Mouse (Mus musculus) forebrain, embryonic 14.5 days (tissue): ENCODE results near the gene Asxl2. TPM values are rescaled to one million over a fixed set of nuclear protein-coding genes. Genes with fewer than 3 reads are reported as not detected.

Experiments
- ATAC-seq: fragments of 200-750 bp; cut with Nextera tagmentation; 2 replicates; pipeline ENCODE4 v1.8.0; 2017; ENCODE audit warnings: mild to moderate bottlenecking, moderate library complexity
- DNase-seq: peaks from one replicate; pipeline ENCODE4 v3.0.0-alpha.2; 2015; ENCODE audit warnings: low spot score
- H3K27ac ChIP-seq: fragments of 300-500 bp; sonication (generic); 2 replicates; pipeline ENCODE4 v1.5.1; 2014; ENCODE audit warnings: low read depth, mild to moderate bottlenecking, control low read depth, low read length, moderate library complexity
- H3K27me3 ChIP-seq: fragments of 300-500 bp; sonication (generic); replicated peaks from 2 replicates; pipeline ENCODE4 v1.6.1; 2014; ENCODE audit warnings: low read length, control low read depth, mixed read lengths; ENCODE audit not compliant: control insufficient read depth, insufficient read depth
- H3K36me3 ChIP-seq: fragments of 300-500 bp; sonication (generic); 2 replicates; pipeline ENCODE4 v1.6.1; 2014; ENCODE audit warnings: low read length, control low read depth; ENCODE audit not compliant: control insufficient read depth, insufficient read depth
- H3K4me1 ChIP-seq: fragments of 300-500 bp; sonication (generic); 2 replicates; pipeline ENCODE4 v1.6.1; 2014; ENCODE audit warnings: antibody characterized with exemption, low read length, control low read depth; ENCODE audit not compliant: control insufficient read depth, insufficient read depth
- H3K4me2 ChIP-seq: fragments of 300-500 bp; sonication (generic); 2 replicates; pipeline ENCODE4 v1.6.1; 2014; ENCODE audit warnings: mild to moderate bottlenecking, control low read depth, low read length
- H3K4me3 ChIP-seq: fragments of 300-500 bp; sonication (generic); 2 replicates; pipeline ENCODE4 v1.5.1; 2014; ENCODE audit warnings: low read depth, low read length, control low read depth
- H3K9ac ChIP-seq: fragments of 300-500 bp; sonication (generic); 2 replicates; pipeline ENCODE4 v1.6.1; 2014; ENCODE audit warnings: mild to moderate bottlenecking, low read length, control low read depth, moderate library complexity
- H3K9me3 ChIP-seq: fragments of 300-500 bp; sonication (generic); replicated peaks from 2 replicates; pipeline ENCODE4 v1.6.1; 2016; ENCODE audit warnings: low read length, control low read depth, mixed read lengths; ENCODE audit not compliant: control insufficient read depth
- WGBS: fragments of 180-500 bp; shearing (Covaris S2); extraction: QIAGEN DNeasy Blood & Tissue Kit; methylation state at CpG from one replicate; pipeline ENCODE4 v1.1.7; 2014; 5-methylcytosine and 5-hydroxymethylcytosine counted together
- polyA plus RNA-seq: library from polyadenylated mRNA; unstranded; fragments of >200 nt; fragmentation: Nextera tagmentation; extraction: Ambion mirVana; gene quantifications from 2 replicates; pipeline ENCODE4 v1.2.1, GENCODE M21; 2014

The Asxl2 gene
- polyA plus RNA-seq, 1 experiment from 2014 or later, result 8.9 TPM

GRCm38 (mm10) chr12:3433736-3434135 lies 7.1 kb downstream of the Asxl2 start:
- Histone ChIP-seq H3K27ac (no peak overlapping the region), H3K4me1 (no peaks in the 10 kb centered on the region), H3K9ac (no peak overlapping the region), H3K4me3 (no peak overlapping the region), H3K36me3 (no peaks in the 10 kb centered on the region), H3K4me2 (no peak overlapping the region), H3K27me3 (no peaks in the 10 kb centered on the region), H3K9me3 (no peaks in the 10 kb centered on the region)
- DNase-seq, result no peak
- WGBS, result 68% methylated on average over 1 of the region's 1 CpGs
- ATAC-seq, result no peak

- Histone ChIP-seq H3K4me1 (no peaks in the 10 kb centered on the region), H3K4me2 (no peak overlapping the region), H3K4me3 (no peak overlapping the region), H3K9ac (no peak overlapping the region), H3K27me3 (no peaks in the 10 kb centered on the region), H3K36me3 (no peaks in the 10 kb centered on the region), H3K9me3 (no peaks in the 10 kb centered on the region), H3K27ac (no peak overlapping the region)
- no peak for ATAC-seq
- no peak for DNase-seq
- WGBS, result 93% methylated on average over 5 of the region's 5 CpGs
These were observed 9.8 kb downstream of the Asxl2 start for GRCm38 (mm10) chr12:3436446-3436845.

- Histone ChIP-seq H3K4me3 (no peak overlapping the region), H3K36me3 (no peaks in the 10 kb centered on the region), H3K9ac (no peak overlapping the region), H3K4me2 (no peak overlapping the region), H3K27ac (no peak overlapping the region), H3K9me3 (no peaks in the 10 kb centered on the region), H3K27me3 (no peaks in the 10 kb centered on the region), H3K4me1 (no peaks in the 10 kb centered on the region)
- DNase-seq, result peak; percentile 3
- WGBS, result 92% methylated on average over 1 of the region's 1 CpGs
- no peak for ATAC-seq
These were observed 11.2 kb downstream of the Asxl2 start for GRCm38 (mm10) chr12:3437815-3438214.

GRCm38 (mm10) chr12:3440916-3441315 lies 14.3 kb downstream of the Asxl2 start:
- no peak overlapping the region for H3K4me2 ChIP-seq
- WGBS, result 90% methylated on average over 2 of the region's 2 CpGs
- no peak overlapping the region for H3K27ac ChIP-seq
- 0 out of 2 replicates have a peak, but pooled peaks cover 3% of the 10 kb centered on the region for H3K36me3 ChIP-seq
- ATAC-seq (no peak), DNase-seq (no peak)
- no peak overlapping the region for H3K4me3 ChIP-seq
- H3K4me1 ChIP-seq, result no peaks in the 10 kb centered on the region
- H3K27me3 ChIP-seq, result no peaks in the 10 kb centered on the region
- no peak overlapping the region for H3K9ac ChIP-seq
- no peaks in the 10 kb centered on the region for H3K9me3 ChIP-seq

GRCm38 (mm10) chr12:3441361-3441760 lies 14.7 kb downstream of the Asxl2 start:
- DNase-seq (no peak), ATAC-seq (no peak)
- no peak overlapping the region for H3K4me3 ChIP-seq

GRCm38 (mm10) chr12:3453554-3453953 lies 26.9 kb downstream of the Asxl2 start:
- no peak overlapping the region for H3K4me2 ChIP-seq
- DNase-seq (no peak), ATAC-seq (no peak)
- H3K27ac ChIP-seq, result no peak overlapping the region
- 80% methylated on average over 3 of the region's 3 CpGs for WGBS
- H3K27me3 ChIP-seq, result no peaks in the 10 kb centered on the region
- H3K4me1 ChIP-seq, result no peaks in the 10 kb centered on the region
- H3K4me3 ChIP-seq, result no peak overlapping the region
- H3K9me3 ChIP-seq, result no peaks in the 10 kb centered on the region
- H3K9ac ChIP-seq, result no peak overlapping the region
- peaks cover 33% of the 10 kb centered on the region for H3K36me3 ChIP-seq

More at GRCm38 (mm10) chr12:3441361-3441760, 14.7 kb downstream of the Asxl2 start:
- Histone ChIP-seq H3K9me3 (no peaks in the 10 kb centered on the region), H3K4me2 (no peak overlapping the region), H3K27me3 (no peaks in the 10 kb centered on the region), H3K9ac (no peak overlapping the region), H3K4me1 (no peaks in the 10 kb centered on the region), H3K36me3 (0 out of 2 replicates have a peak, but pooled peaks cover 3% of the 10 kb centered on the region), H3K27ac (no peak overlapping the region)
- WGBS, result 89% methylated on average over 5 of the region's 5 CpGs

GRCm38 (mm10) chr12:3463087-3463486 lies 36.4 kb downstream of the Asxl2 start:
- peaks cover 11% of the 10 kb centered on the region for H3K36me3 ChIP-seq
- no peak overlapping the region for H3K4me2 ChIP-seq
- WGBS, result 92% methylated on average over 3 of the region's 3 CpGs
- H3K4me1 ChIP-seq, result no peaks in the 10 kb centered on the region
- H3K9me3 ChIP-seq, result no peaks in the 10 kb centered on the region
- no peaks in the 10 kb centered on the region for H3K27me3 ChIP-seq
- H3K9ac ChIP-seq, result no peak overlapping the region
- ATAC-seq (no peak), DNase-seq (no peak)
- no peak overlapping the region for H3K4me3 ChIP-seq
- H3K27ac ChIP-seq, result no peak overlapping the region

- Histone ChIP-seq H3K27ac (no peak overlapping the region), H3K4me2 (no peak overlapping the region), H3K4me3 (no peak overlapping the region), H3K9ac (no peak overlapping the region), H3K27me3 (no peaks in the 10 kb centered on the region), H3K4me1 (no peaks in the 10 kb centered on the region), H3K36me3 (peaks cover 61% of the 10 kb centered on the region), H3K9me3 (no peaks in the 10 kb centered on the region)
- DNase-seq (no peak), ATAC-seq (no peak)
- 84% methylated on average over 4 of the region's 4 CpGs for WGBS
These were observed 73.0 kb downstream of the Asxl2 start for GRCm38 (mm10) chr12:3499662-3500061.

- ATAC-seq, result no peak
- H3K36me3 ChIP-seq, result peaks cover 59% of the 10 kb centered on the region
- WGBS, result 88% methylated on average over 6 of the region's 6 CpGs
These were observed 73.4 kb downstream of the Asxl2 start for GRCm38 (mm10) chr12:3500071-3500470.

More at GRCm38 (mm10) chr12:3500071-3500470, 73.4 kb downstream of the Asxl2 start:
- DNase-seq, result no peak
- Histone ChIP-seq H3K9me3 (no peaks in the 10 kb centered on the region), H3K4me1 (no peaks in the 10 kb centered on the region), H3K27ac (no peak overlapping the region), H3K9ac (no peak overlapping the region), H3K27me3 (no peaks in the 10 kb centered on the region), H3K4me3 (no peak overlapping the region), H3K4me2 (no peak overlapping the region)
